Mouse (Mus musculus): ENCODE results near the gene Kcnmb1. TPM values are rescaled to one million over a fixed set of nuclear protein-coding genes. Genes with fewer than 3 reads are reported as not detected.
A peak's percentile ranks its signal among the peaks of the same experiment; 100 is the strongest.

The Kcnmb1 gene
- polyA plus RNA-seq, 1 experiment from 2014 or later = 0.05 TPM

DNA sequence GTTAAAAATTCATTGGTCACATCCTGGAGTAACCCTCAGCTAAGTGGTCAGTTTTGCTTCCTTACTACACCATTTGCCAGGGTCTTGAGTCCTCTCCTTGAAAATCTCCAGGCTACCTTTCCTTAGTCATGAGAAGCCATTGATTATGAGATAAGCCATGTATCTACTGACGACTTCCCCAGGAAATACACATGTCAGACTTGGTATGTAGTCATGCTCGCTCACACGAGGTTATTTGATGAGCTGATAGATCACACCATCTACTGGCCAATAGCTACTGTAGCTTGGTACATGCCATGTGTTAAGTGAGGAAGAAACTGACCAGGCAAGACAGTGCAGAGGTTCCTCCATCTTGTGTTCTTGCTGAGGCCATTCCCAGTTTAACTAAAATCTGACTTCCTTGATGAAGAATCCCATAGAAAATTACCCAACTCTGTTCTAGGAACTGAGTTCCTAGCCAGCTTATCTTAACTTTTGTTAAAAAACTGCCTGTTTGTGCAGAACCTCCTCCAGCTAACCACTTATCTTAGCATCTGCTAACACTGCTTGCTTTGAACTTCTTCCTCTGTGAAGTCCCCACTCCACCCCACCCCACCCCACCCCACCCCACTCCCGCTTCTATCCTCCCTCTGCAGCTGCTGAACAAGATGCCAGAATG lies 23.2 kb upstream of the Kcnmb1 start:
- Histone ChIP-seq H3K9me3 (ENCODE audit: low read length) (no peaks in the 10 kb centered on the region), H3K27ac (ENCODE audit: low read depth) (no peak overlapping the region), H3K4me1 (ENCODE audit: insufficient read depth) (no peaks in the 10 kb centered on the region), H3K4me2 (ENCODE audit: low read depth, low read length) (no peak overlapping the region), H3K9ac (replicated peaks) (no peak overlapping the region), H3K4me3 (ENCODE audit: low read depth, low read length) (no peak overlapping the region), H3K36me3 (replicated peaks; ENCODE audit: insufficient read depth, low read length) (no peaks in the 10 kb centered on the region), H3K27me3 (ENCODE audit: insufficient read depth, low read length) (no peaks in the 10 kb centered on the region)
- DNase-seq (no peak), ATAC-seq (no peak)
- TF ChIP-seq CTCF (IDR thresholded peaks at IDR 0.05; ENCODE audit: low read depth) (no peak), EP300 (IDR thresholded peaks at IDR 0.05; ENCODE audit: low read depth) (no peak)
- WGBS (ENCODE audit: insufficient replicate concordance) = 34% methylated on average over 4 of the region's 4 CpGs

- DNase-seq (no peak), ATAC-seq (no peak)
- H3K9me3 ChIP-seq (ENCODE audit: low read length) = no peaks in the 10 kb centered on the region
- WGBS (ENCODE audit: insufficient replicate concordance) = 74% methylated on average over 1 of the region's 1 CpGs
- H3K4me1 ChIP-seq (ENCODE audit: insufficient read depth) = no peaks in the 10 kb centered on the region
- H3K4me3 ChIP-seq (ENCODE audit: low read depth, low read length) = no peak overlapping the region
- TF ChIP-seq CTCF (IDR thresholded peaks at IDR 0.05; ENCODE audit: low read depth) = no peak
- H3K36me3 ChIP-seq (replicated peaks; ENCODE audit: insufficient read depth, low read length) = no peaks in the 10 kb centered on the region
- no peak overlapping the region for H3K9ac ChIP-seq (replicated peaks)
- no peaks in the 10 kb centered on the region for H3K27me3 ChIP-seq (ENCODE audit: insufficient read depth, low read length)
- H3K4me2 ChIP-seq (ENCODE audit: low read depth, low read length) = no peak overlapping the region
- no peak overlapping the region for H3K27ac ChIP-seq (ENCODE audit: low read depth)
Measured at GRCm38 (mm10) chr11:33943565-33943964, 19.2 kb upstream of the Kcnmb1 start.

DNA sequence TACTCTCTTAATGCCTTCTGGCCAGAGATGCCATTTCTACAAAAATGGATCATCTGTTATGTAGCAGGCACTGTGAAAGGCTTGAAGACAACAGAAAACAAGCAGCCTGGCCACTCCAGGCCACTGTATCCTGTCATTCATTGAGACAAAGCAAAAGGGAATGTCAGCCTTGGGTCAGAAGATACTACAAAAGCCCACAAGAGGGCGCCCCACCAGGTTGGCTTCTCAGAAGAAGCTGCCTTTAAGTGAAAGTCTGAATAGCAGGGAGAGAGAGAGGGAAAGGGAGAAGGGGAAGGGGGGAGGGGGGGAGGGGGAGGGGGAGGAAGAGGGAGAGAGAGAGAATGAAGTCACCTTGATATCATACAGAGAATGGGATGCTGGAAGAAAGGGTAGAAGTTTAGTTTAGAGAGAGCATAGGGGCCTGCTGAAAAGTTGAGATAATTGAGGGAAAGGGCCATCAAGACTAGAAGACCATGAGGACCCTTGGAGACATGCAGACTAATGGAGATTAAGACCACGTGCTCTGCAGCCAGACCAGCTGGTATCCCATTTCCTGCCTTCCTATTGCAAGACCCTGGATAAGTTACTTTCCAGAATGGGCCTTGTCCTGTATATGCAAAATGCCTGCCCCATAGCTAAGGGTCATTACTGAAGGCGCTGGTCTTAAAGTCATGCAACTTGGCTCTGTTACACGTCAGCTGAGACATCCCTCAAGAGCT lies 18.6 kb upstream of the Kcnmb1 start:
- TF ChIP-seq EP300 (IDR thresholded peaks at IDR 0.05; ENCODE audit: low read depth) (no peak), CTCF (IDR thresholded peaks at IDR 0.05; ENCODE audit: low read depth) (peak; percentile 49)
- 67% methylated on average over 4 of the region's 4 CpGs for WGBS (ENCODE audit: insufficient replicate concordance)
- Histone ChIP-seq H3K27me3 (ENCODE audit: insufficient read depth, low read length) (no peaks in the 10 kb centered on the region), H3K9me3 (ENCODE audit: low read length) (no peaks in the 10 kb centered on the region), H3K9ac (replicated peaks) (no peak overlapping the region), H3K4me1 (ENCODE audit: insufficient read depth) (no peaks in the 10 kb centered on the region), H3K27ac (ENCODE audit: low read depth) (no peak overlapping the region), H3K4me2 (ENCODE audit: low read depth, low read length) (no peak overlapping the region), H3K4me3 (ENCODE audit: low read depth, low read length) (no peak overlapping the region), H3K36me3 (replicated peaks; ENCODE audit: insufficient read depth, low read length) (no peaks in the 10 kb centered on the region)
- ATAC-seq (no peak), DNase-seq (peak; percentile 38)

DNA sequence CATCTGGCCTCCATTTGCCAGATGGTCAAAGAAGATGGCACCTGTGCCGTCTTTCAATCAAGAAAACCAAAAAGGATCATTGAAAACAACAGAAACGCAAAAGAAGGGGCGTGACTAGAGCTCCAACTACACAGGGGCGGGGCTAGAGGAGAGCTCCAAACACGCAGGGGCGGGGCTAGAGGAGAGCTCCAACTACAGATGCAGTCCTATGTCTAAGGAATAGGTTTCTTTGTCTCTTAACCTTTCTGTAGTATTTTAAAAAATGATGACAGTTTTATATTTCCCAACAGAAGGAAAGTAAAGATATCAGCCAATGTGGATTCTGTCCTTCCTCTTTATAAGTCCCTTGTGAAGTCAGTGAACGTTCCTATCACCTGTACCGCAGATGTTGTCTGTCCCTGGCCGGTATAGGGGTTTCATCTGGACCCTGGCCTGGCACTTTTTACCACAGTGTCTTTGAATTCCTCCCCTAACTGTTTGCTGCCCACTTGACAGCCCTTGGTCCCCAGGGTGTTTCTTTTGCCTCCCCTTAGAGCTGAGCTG lies 18.0 kb upstream of the Kcnmb1 start:
- Histone ChIP-seq H3K4me3 (ENCODE audit: low read depth, low read length) (no peak overlapping the region), H3K27ac (ENCODE audit: low read depth) (no peak overlapping the region), H3K36me3 (replicated peaks; ENCODE audit: insufficient read depth, low read length) (no peaks in the 10 kb centered on the region), H3K27me3 (ENCODE audit: insufficient read depth, low read length) (no peaks in the 10 kb centered on the region), H3K4me2 (ENCODE audit: low read depth, low read length) (no peak overlapping the region), H3K4me1 (ENCODE audit: insufficient read depth) (no peaks in the 10 kb centered on the region), H3K9ac (replicated peaks) (no peak overlapping the region), H3K9me3 (ENCODE audit: low read length) (no peaks in the 10 kb centered on the region)
- ATAC-seq = no peak
- no peak for TF ChIP-seq CTCF (IDR thresholded peaks at IDR 0.05; ENCODE audit: low read depth)
- no peak for TF ChIP-seq EP300 (IDR thresholded peaks at IDR 0.05; ENCODE audit: low read depth)
- WGBS (ENCODE audit: insufficient replicate concordance) = 74% methylated on average over 9 of the region's 9 CpGs
- no peak for DNase-seq

GRCm38 (mm10) chr11:33946501-33946900 lies 16.3 kb upstream of the Kcnmb1 start:
- WGBS (ENCODE audit: insufficient replicate concordance) = 44% methylated on average over 4 of the region's 4 CpGs
- TF ChIP-seq CTCF (IDR thresholded peaks at IDR 0.05; ENCODE audit: low read depth) (no peak), EP300 (IDR thresholded peaks at IDR 0.05; ENCODE audit: low read depth) (no peak)
- H3K27me3 ChIP-seq (ENCODE audit: insufficient read depth, low read length) = no peaks in the 10 kb centered on the region
- no peak overlapping the region for H3K9ac ChIP-seq (replicated peaks)
- no peak overlapping the region for H3K4me3 ChIP-seq (ENCODE audit: low read depth, low read length)
- no peak for DNase-seq
- no peaks in the 10 kb centered on the region for H3K36me3 ChIP-seq (replicated peaks; ENCODE audit: insufficient read depth, low read length)
- H3K9me3 ChIP-seq (ENCODE audit: low read length) = no peaks in the 10 kb centered on the region
- no peak overlapping the region for H3K4me2 ChIP-seq (ENCODE audit: low read depth, low read length)
- H3K27ac ChIP-seq (ENCODE audit: low read depth) = no peak overlapping the region
- H3K4me1 ChIP-seq (ENCODE audit: insufficient read depth) = no peaks in the 10 kb centered on the region
- ATAC-seq = no peak

DNA sequence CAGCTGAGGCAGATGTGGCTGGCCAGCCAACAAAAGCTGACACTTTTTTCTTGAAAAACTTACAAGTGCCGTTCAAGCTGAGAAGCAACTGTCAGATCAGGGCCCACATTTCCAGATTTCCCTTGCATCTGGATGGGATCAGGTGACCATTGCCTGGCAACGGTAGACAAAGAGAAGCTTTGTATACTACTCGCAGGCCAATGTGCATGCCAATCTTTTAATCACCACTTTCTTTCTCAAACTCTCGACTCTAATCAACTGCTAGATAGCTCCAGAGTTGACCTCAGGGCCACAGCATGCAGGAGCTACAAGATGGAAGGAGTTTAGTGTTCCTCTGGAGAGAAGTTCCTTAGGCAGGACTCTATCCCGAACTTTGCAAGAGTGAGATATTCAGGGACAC lies 11.7 kb upstream of the Kcnmb1 start:
- DNase-seq (no peak), ATAC-seq (no peak)
- no peaks in the 10 kb centered on the region for H3K9me3 ChIP-seq (ENCODE audit: low read length)
- 73% methylated on average over 5 of the region's 5 CpGs for WGBS (ENCODE audit: insufficient replicate concordance)
- H3K4me1 ChIP-seq (ENCODE audit: insufficient read depth) = no peaks in the 10 kb centered on the region
- no peak for TF ChIP-seq EP300 (IDR thresholded peaks at IDR 0.05; ENCODE audit: low read depth)
- TF ChIP-seq CTCF (IDR thresholded peaks at IDR 0.05; ENCODE audit: low read depth) = no peak
- H3K27me3 ChIP-seq (ENCODE audit: insufficient read depth, low read length) = no peaks in the 10 kb centered on the region
- no peak overlapping the region for H3K4me2 ChIP-seq (ENCODE audit: low read depth, low read length)
- no peak overlapping the region for H3K27ac ChIP-seq (ENCODE audit: low read depth)
- H3K36me3 ChIP-seq (replicated peaks; ENCODE audit: insufficient read depth, low read length) = no peaks in the 10 kb centered on the region
- no peak overlapping the region for H3K4me3 ChIP-seq (ENCODE audit: low read depth, low read length)
- H3K9ac ChIP-seq (replicated peaks) = no peak overlapping the region
